Mouse (Mus musculus): ENCODE results near the gene Cenpa.
A peak's percentile ranks its signal among the peaks of the same experiment; 100 is the strongest.
"Not testable (repeated sequence)": the region's sequence is repeated elsewhere in the genome, so short reads cannot be mapped to it uniquely, and the experiment has no call there.

Gene Cenpa

GRCm38 (mm10) chr5:30647396-30647795 is 19.2 kb upstream of the Cenpa start:
- no peak for DNase-seq

- DNase-seq, result peak; percentile 94 to 95
Observed at GRCm38 (mm10) chr5:30647815-30648560, 18.6 kb upstream of the Cenpa start, which contains the start of gene Slc35f6. Gene Slc35f6 (plus strand): TSS chr5:30647933.

- no peak for DNase-seq
Observed at GRCm38 (mm10) chr5:30649558-30649957, 17.0 kb upstream of the Cenpa start.

GRCm38 (mm10) chr5:30650756-30651155 is 15.8 kb upstream of the Cenpa start:
- DNase-seq, result peak; percentile 38 to 47

GRCm38 (mm10) chr5:30651554-30651953 is 15.0 kb upstream of the Cenpa start:
- no peak for DNase-seq

- DNase-seq, result peak; percentile 44 to 72
Observed at GRCm38 (mm10) chr5:30653246-30653645, 13.3 kb upstream of the Cenpa start.

GRCm38 (mm10) chr5:30655042-30655441 is 11.5 kb upstream of the Cenpa start:
- no peak for DNase-seq

GRCm38 (mm10) chr5:30655526-30656195 is 10.9 kb upstream of the Cenpa start:
- no peak for DNase-seq

- no peak for DNase-seq
Observed at GRCm38 (mm10) chr5:30659042-30659441, 7.5 kb upstream of the Cenpa start.

- no peak for DNase-seq
Observed at GRCm38 (mm10) chr5:30660278-30660677, 6.3 kb upstream of the Cenpa start.

GRCm38 (mm10) chr5:30660813-30661212 is 5.8 kb upstream of the Cenpa start:
- DNase-seq, result no peak

GRCm38 (mm10) chr5:30665360-30665759 is 1.2 kb upstream of the Cenpa start:
- DNase-seq, result no peak

GRCm38 (mm10) chr5:30665968-30666367 is 609 bp upstream of the Cenpa start:
- no peak for DNase-seq

GRCm38 (mm10) chr5:30667215-30667614 is 638 bp downstream of the Cenpa start:
- DNase-seq, result no peak

- DNase-seq, result no peak
Observed at GRCm38 (mm10) chr5:30667686-30668085, 1.1 kb downstream of the Cenpa start.

- no peak for DNase-seq
Observed at GRCm38 (mm10) chr5:30668637-30669495, 2.3 kb downstream of the Cenpa start.

- DNase-seq, result no peak
Observed at GRCm38 (mm10) chr5:30669496-30669830, 2.9 kb downstream of the Cenpa start.

GRCm38 (mm10) chr5:30670091-30670490 is 3.5 kb downstream of the Cenpa start:
- no peak for DNase-seq

- no peak for DNase-seq
Observed at GRCm38 (mm10) chr5:30674001-30674400, 7.4 kb downstream of the Cenpa start.

GRCm38 (mm10) chr5:30676800-30677199 is 10.2 kb downstream of the Cenpa start:
- DNase-seq, result no peak

GRCm38 (mm10) chr5:30678069-30678468 is 11.5 kb downstream of the Cenpa start:
- DNase-seq, result not testable (repeated sequence)

- DNase-seq, result no peak
Observed at GRCm38 (mm10) chr5:30678722-30679296, 12.2 kb downstream of the Cenpa start.

- DNase-seq, result no peak
Observed at GRCm38 (mm10) chr5:30679593-30679992, 13.0 kb downstream of the Cenpa start.
